Mouse (Mus musculus): Measurements from ENCODE around the gene Abhd17b.
"Not testable (repeated sequence)": the region's sequence is repeated elsewhere in the genome, so short reads cannot be mapped to it uniquely, and the experiment has no call there.

The Abhd17b gene

DNA sequence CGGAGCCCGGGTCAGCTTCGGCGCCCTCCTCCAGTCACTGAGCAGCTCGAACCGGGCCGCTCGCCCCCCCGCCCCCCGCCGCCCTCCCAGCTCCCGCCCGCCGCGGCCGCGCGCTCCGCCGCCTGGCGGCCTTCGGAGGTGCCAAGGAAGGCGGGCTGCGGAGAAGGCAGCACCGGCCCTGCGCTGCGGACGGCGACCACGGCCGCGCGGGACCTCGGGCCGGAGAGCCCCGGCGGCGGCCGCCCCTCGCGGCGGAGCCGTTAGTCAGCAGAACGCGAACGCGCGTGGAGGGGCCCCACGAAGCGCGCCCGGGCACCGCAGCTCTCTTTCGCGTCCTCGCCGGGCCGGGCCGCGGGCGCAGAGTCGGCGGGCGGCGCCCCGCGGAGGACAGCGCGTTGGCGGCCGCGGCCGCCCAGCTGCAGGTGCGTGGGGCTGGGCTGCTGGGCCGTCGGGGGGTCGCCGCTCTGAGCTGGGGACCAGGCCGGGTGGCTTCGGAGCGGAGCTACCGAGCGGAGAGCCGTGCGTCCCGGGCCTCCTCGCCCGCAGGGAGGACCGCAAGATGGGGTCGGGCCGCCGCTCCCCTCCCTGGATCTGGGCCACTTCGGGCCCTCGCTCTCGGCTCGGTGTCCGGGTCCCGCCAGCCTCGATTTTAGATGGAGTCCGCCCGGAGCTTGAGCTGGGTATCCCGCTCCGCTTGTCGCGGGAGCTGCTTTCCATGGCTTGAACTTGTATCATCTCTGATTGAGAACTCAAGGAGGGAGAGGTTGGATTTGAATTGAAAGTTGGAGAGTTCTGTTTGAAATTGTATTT is at the start of gene Abhd17b:
TSS of gene Abhd17b (plus strand) at position 14 of the 810 bp plus-strand sequence.
- in situ Hi-C loops (cut with MboI, MseI), result loop anchor here (10.0 kb wide), 1 partner anchor 79 kb away; no protein-coding TSS in a partner anchor

DNA sequence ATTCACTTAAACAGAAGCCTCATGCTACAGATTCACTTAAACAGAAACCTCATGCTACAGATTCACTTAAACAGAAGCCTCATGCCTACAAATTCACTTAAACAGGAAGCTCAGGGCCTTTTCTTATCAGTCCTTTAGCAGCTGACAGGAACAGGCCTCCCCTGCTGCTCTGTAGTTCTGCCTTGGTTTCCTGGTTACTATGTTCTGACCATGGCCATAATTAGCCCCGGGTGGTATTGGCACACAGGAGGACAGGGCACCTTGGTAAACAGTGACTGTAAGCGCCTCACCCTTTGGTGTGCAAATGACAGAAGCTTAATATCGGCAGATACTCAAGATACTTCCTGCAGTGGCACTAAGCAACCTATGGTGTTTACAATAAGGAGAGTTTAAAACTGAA is 49.1 kb upstream of the Abhd17b start:
- in situ Hi-C loops (cut with MboI, MseI), result no loop called here

- in situ Hi-C loops (cut with MboI, MseI), result no loop called here
These were observed 47.7 kb upstream of the Abhd17b start for GRCm38 (mm10) chr19:21605294-21605693.

DNA sequence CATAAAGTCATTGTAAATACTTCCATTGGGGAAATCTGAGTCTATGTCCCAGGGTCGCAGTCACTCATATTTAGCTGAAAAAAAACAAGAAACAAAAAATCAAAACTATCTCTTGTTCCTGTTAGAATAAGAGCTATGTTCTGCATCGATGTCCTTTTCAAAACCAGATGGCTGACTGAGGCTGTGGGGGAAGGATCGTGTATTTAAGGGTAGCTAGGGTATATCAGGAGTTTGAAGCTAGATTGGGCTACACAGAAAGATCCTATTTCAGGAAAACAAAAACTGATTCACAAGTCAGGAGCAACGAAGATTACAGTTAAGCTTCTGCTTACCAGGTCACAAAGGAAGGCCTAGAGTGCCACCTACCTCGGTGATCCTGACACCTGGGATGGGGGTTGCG is 42.7 kb upstream of the Abhd17b start:
- in situ Hi-C loops (cut with MboI, MseI), result no loop called here

DNA sequence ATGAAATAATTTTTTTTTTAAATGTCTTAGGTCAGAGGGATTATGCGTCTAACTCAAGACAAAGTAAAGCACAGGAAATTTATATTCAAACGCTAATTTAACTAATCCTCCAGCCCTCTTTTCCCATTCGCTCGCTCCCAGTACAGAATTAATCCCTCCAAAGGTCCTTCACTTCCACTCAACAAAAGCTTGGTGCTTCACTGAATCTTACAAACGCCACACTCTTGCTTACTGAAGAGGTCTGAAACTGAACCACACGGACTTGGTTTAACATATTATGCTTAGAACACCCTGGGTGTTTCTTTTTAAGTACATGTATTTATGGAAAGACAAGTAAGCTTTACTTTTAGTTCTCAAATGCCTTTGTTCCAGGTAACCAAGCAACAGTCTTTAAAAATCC is 41.7 kb upstream of the Abhd17b start:
- in situ Hi-C loops (cut with MboI, MseI), result no loop called here

DNA sequence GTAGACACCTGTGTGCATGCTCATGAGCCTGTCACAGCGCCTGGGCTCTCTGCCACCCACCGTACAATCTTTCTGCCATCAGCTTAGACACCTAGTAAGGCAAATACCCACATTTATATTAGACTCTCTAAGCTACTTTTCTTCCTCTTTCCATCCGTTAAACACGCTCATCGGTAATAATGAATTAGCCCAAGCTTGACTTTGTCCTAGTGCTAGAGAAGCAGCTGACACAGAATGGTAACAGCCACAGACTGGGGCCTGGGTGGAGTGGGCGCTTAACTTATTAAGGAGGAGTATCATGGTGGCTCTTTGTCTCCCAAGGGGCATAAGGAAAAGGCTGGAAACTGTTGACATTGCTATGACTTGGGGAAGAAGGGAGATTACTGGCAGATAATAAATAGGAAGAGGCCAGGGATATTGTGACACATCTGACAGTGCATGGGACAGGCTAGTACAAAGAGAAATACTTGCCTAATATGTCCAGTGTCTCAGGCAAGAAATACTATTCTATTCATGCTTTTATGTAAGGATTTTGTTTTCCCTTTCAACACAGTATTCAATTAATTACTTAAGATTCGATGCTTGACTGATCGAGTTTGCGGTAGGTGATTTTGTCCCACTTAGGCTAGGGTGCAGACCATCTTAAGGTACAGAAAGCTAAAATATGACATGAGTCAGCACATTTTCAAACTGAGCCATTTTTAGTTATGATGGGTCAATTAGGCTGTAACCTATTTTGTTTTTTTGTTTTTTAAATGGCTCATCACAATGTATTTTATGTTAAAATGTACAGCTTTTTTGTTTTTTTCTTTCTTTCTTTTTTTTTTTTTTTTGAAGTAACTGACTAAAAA is 41.0 kb upstream of the Abhd17b start:
- in situ Hi-C loops (cut with MboI, MseI), result no loop called here

- in situ Hi-C loops (cut with MboI, MseI), result no loop called here
These were observed 37.2 kb upstream of the Abhd17b start for GRCm38 (mm10) chr19:21615801-21616200.

- in situ Hi-C loops (cut with MboI, MseI), result no loop called here
These were observed 29.4 kb upstream of the Abhd17b start for GRCm38 (mm10) chr19:21623410-21624147.

GRCm38 (mm10) chr19:21624148-21624535 is 28.8 kb upstream of the Abhd17b start:
- in situ Hi-C loops (cut with MboI, MseI), result no loop called here

GRCm38 (mm10) chr19:21626271-21626988 is 26.6 kb upstream of the Abhd17b start:
- in situ Hi-C loops (cut with MboI, MseI), result no loop called here

- in situ Hi-C loops (cut with MboI, MseI), result not testable (repeated sequence)
These were observed 24.5 kb upstream of the Abhd17b start for GRCm38 (mm10) chr19:21628440-21628839.

DNA sequence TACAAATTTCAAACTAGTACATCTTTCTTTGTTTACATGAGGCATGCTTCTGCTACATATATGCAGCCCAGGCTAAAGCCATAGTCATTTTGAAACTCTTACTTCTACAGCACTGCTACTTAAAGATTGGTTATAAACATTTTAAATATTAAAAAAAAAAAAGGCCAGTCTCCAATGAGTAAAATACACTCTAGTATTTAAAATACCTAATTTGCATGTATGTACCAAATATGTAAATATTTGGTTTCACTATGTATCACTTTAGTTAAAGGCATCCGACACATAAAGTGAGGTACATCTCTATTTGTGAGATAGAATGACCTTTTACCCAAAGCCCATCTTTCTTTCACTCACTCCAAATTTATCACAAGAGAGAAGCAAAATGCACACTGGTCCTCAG is 24.0 kb upstream of the Abhd17b start:
- in situ Hi-C loops (cut with MboI, MseI), result no loop called here

- in situ Hi-C loops (cut with MboI, MseI), result no loop called here
These were observed 23.5 kb upstream of the Abhd17b start for GRCm38 (mm10) chr19:21629501-21629900.

GRCm38 (mm10) chr19:21630656-21631331 is 22.2 kb upstream of the Abhd17b start:
- in situ Hi-C loops (cut with MboI, MseI), result no loop called here

DNA sequence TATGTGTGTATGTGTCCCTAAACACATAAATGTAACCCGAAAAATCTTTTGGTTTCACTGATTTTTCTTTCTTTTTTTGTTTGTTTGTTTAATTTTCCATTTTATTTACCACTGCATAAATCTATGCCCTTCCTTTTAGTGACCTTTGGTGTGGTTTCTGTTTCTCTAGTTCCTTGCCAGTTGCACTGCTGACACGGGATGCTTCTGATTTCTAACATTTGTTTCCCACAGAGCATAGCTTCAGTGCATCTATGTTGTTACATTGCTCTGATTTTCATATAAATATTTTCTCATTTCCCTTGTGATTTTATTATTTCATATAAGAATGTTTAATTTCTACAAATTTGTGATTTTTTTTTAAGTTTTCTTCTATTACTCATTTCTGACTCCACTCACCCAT is 17.6 kb upstream of the Abhd17b start:
- in situ Hi-C loops (cut with MboI, MseI), result no loop called here

DNA sequence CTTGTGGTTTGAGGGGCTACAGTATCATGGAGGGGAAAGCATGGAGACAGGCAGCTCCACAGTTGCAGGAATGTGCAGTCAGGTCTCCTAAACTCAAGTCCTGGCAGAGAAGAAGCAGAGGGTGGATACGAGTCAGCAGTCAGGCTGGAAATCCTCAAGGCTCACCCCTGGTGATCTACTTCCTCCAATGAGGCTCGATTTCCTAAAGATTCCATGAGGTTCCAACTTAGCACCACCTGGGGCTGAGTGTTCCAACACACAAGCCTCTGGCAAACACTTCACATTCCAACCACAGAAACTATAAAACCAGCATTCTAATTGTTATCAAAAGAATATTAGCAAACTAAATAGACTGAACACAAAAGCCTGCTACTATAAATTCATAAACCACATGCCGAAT is 16.1 kb upstream of the Abhd17b start:
- in situ Hi-C loops (cut with MboI, MseI), result no loop called here

GRCm38 (mm10) chr19:21637672-21638071 is 15.3 kb upstream of the Abhd17b start:
- in situ Hi-C loops (cut with MboI, MseI), result no loop called here

DNA sequence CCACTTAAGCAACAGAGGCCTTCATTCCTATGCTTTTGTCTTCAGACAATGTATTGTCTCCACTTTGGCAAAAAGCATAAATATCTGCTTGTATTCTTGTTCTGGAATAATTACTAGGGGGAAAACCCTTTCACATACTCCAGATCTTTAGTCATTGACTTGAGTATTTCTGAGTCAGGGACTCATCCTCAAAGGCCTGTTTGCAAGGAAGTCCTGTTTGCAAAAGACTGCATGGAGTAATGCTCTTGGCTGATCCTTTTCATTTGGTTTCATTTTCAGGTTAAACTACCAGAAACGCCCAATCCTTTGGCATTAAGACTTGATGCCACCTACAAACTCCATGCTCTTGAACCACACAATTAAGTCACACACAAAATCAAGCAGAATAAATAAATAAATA is 9.1 kb upstream of the Abhd17b start:
- in situ Hi-C loops (cut with MboI, MseI), result loop anchor here (10.0 kb wide), 1 partner anchor 1631 kb away; the partner anchor contains the start of gene Smc5

GRCm38 (mm10) chr19:21645301-21645700 is 7.7 kb upstream of the Abhd17b start:
- in situ Hi-C loops (cut with MboI, MseI), result loop anchor here (5.0 to 10.0 kb wide), 2 partner anchors 217 to 1630 kb away; partner anchors contain the start of gene Smc5

DNA sequence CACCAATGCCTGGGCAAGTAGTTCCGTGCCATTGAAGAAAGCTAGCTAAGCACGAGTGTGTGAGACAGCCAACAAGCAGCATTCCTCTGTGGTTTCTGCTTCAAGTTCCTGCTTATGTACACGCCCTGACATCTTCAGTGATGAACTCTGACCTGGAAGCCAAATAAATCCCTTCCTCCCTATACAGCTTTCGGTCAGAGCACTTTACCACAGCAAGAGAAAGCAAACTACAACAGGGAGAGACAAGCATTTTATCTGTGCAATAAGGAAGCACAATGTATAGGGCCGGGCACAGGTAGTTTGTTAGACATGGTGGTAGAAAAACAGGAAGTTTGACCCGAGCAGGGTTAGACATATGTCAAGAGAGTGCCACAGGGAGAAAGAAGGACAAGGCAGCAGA is 6.8 kb upstream of the Abhd17b start:
- in situ Hi-C loops (cut with MboI, MseI), result loop anchor here (5.0 to 10.0 kb wide), 2 partner anchors 216 to 1629 kb away; partner anchors contain the start of gene Smc5
